Mouse (Mus musculus) naive thymus-derived CD4-positive, alpha-beta T cell, adult 5 months (primary cell): ENCODE results near the gene Rai2. TPM values are rescaled to one million over a fixed set of nuclear protein-coding genes. Genes with fewer than 3 reads are reported as not detected.

Source experiments
- polyA plus RNA-seq: library from polyadenylated mRNA; unstranded; fragments of 100-300 nt; shearing (Covaris generic); gene quantifications from one replicate; pipeline ENCODE4 v1.2.1, GENCODE M21; 2017

The Rai2 gene
- not detected for polyA plus RNA-seq

DNA sequence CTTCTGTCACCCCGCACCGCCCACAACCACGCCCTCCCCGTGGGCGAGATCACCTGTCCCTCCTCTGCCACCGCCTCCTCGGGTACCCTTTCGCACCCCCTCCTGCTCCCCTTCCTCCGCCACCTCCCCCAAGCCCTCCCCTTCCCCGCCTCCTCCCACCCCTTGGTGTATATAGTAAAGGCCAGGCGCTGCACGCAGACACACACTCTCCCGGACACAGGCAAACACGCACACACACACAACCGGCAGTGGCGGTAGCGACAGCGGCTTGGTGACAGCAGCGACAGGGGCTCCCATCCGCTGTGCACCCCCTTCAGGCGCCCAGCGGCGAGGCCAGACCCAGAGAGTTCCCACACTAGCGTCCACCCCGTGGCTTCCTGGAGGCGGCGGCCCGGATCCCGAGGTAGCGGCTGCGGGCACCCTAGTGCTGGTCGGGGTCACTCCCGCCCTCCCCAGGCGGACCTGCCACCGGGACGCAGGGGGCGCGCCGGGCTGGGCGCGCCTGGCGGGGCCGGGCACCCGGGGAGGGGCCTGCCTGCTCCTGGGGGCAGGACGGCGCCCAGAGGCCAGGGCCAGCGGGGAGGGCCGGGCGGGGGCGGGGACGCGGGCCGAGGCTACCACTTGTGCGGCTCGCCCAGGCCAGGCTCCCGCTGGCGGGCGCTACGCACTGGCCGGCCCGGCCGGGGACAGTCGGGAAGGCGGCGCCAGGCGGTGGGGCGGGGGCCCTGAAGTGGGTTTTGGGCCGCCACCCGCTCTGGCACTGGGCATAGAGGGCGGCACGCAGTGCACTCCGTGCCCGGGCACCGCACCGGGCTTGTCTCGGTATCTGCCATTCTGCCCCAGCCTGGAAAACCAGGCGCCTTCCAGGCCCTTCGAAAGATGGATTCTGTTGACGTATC, at the start of gene Rai2:
Gene Rai2 (plus strand): TSS at position 205 of the 899 bp plus-strand sequence.

